Mouse (Mus musculus) liver, embryonic 16.5 days (tissue): ENCODE measurements around the gene Ubqln4. TPM values are rescaled to one million over a fixed set of nuclear protein-coding genes. Genes with fewer than 3 reads are reported as not detected.

Experiments used
- ATAC-seq: fragments of 200-750 bp; cut with Nextera tagmentation; 2 replicates; pipeline ENCODE4 v1.8.0; 2017; ENCODE audit warnings: low read depth, mild to moderate bottlenecking, moderate number of reproducible peaks, moderate library complexity
- H3K27ac ChIP-seq: fragments of 300-500 bp; sonication (generic); 2 replicates; pipeline ENCODE4 v1.5.1; 2014; ENCODE audit warnings: mild to moderate bottlenecking, low read length
- H3K27me3 ChIP-seq: fragments of 300-500 bp; sonication (generic); 2 replicates; pipeline ENCODE4 v1.6.1; 2014; ENCODE audit warnings: low read depth, low read length, mixed read lengths; ENCODE audit not compliant: control insufficient read depth, insufficient read depth
- H3K36me3 ChIP-seq: fragments of 300-500 bp; sonication (generic); 2 replicates; pipeline ENCODE4 v1.6.1; 2014; ENCODE audit warnings: mild to moderate bottlenecking; ENCODE audit not compliant: control insufficient read depth, insufficient read depth
- H3K4me1 ChIP-seq: fragments of 300-500 bp; sonication (generic); 2 replicates; pipeline ENCODE4 v1.6.1; 2014; ENCODE audit warnings: low read depth, low read length, mixed read lengths; ENCODE audit not compliant: control insufficient read depth
- H3K4me2 ChIP-seq: fragments of 300-500 bp; sonication (generic); 2 replicates; pipeline ENCODE4 v1.6.1; 2014; ENCODE audit warnings: low read depth, low read length, mixed read lengths
- H3K4me3 ChIP-seq: fragments of 300-500 bp; sonication (generic); 2 replicates; pipeline ENCODE4 v1.5.1; 2014; ENCODE audit warnings: low read depth, mild to moderate bottlenecking, low read length
- H3K9ac ChIP-seq: fragments of 300-500 bp; sonication (generic); 2 replicates; pipeline ENCODE4 v1.6.1; 2014; ENCODE audit warnings: low read depth, low read length
- H3K9me3 ChIP-seq: fragments of 300-500 bp; sonication (generic); replicated peaks from 2 replicates; pipeline ENCODE4 v1.6.1; 2016; ENCODE audit warnings: low read length; ENCODE audit not compliant: control insufficient read depth
- WGBS: fragments of 180-500 bp; shearing (Covaris S2); extraction: QIAGEN DNeasy Blood & Tissue Kit; methylation state at CpG from one replicate; pipeline ENCODE4 v1.1.7; 2014; ENCODE audit not compliant: insufficient replicate concordance; 5-methylcytosine and 5-hydroxymethylcytosine counted together
- polyA plus RNA-seq: library from polyadenylated mRNA; unstranded; fragments of >200 nt; fragmentation: Nextera tagmentation; extraction: Ambion mirVana; gene quantifications from 2 replicates; pipeline ENCODE4 v1.2.1, GENCODE M21; 2015

Ubqln4 gene
- polyA plus RNA-seq, 1 experiment from 2014 or later: 16.4 TPM

- Histone ChIP-seq H3K4me1 (peaks cover 15% of the 10 kb centered on the region; the same call in 1 of the 2 replicates), H3K9ac (no peak overlapping the region), H3K27ac (peak overlapping the region; percentile 79), H3K36me3 (peaks cover 32% of the 10 kb centered on the region), H3K27me3 (no peaks in the 10 kb centered on the region), H3K4me3 (no peak overlapping the region), H3K4me2 (no peak overlapping the region), H3K9me3 (no peaks in the 10 kb centered on the region)
- ATAC-seq: no peak
- 79% methylated on average over 6 of the region's 6 CpGs for WGBS
These were observed 14.3 kb downstream of the Ubqln4 start for GRCm38 (mm10) chr3:88567892-88568291.

- Histone ChIP-seq H3K36me3 (peaks cover 32% of the 10 kb centered on the region), H3K4me3 (no peak overlapping the region), H3K9ac (no peak overlapping the region), H3K9me3 (no peaks in the 10 kb centered on the region), H3K4me2 (no peak overlapping the region), H3K27me3 (no peaks in the 10 kb centered on the region), H3K27ac (peak overlapping the region; percentile 79), H3K4me1 (peaks cover 15% of the 10 kb centered on the region; the same call in 1 of the 2 replicates)
- 74% methylated on average over 2 of the region's 2 CpGs for WGBS
- ATAC-seq: peak; percentile 55
These were observed 15.1 kb downstream of the Ubqln4 start for GRCm38 (mm10) chr3:88568615-88569014.

GRCm38 (mm10) chr3:88569093-88569492 is 15.5 kb downstream of the Ubqln4 start:
- no peaks in the 10 kb centered on the region for H3K9me3 ChIP-seq
- no peak overlapping the region for H3K9ac ChIP-seq
- no peak overlapping the region for H3K4me3 ChIP-seq
- H3K27ac ChIP-seq: peak overlapping the region; percentile 79
- WGBS: 51% methylated on average over 2 of the region's 2 CpGs
- H3K36me3 ChIP-seq: peaks cover 29% of the 10 kb centered on the region
- ATAC-seq: peak; percentile 76
- peaks cover 15% of the 10 kb centered on the region; the same call in 1 of the 2 replicates for H3K4me1 ChIP-seq
- H3K27me3 ChIP-seq: no peaks in the 10 kb centered on the region
- no peak overlapping the region for H3K4me2 ChIP-seq

GRCm38 (mm10) chr3:88569694-88570093 is 16.1 kb downstream of the Ubqln4 start:
- Histone ChIP-seq H3K9me3 (no peaks in the 10 kb centered on the region), H3K4me3 (no peak overlapping the region), H3K36me3 (peaks cover 27% of the 10 kb centered on the region), H3K27me3 (no peaks in the 10 kb centered on the region), H3K4me1 (peaks cover 15% of the 10 kb centered on the region; the same call in 1 of the 2 replicates), H3K4me2 (no peak overlapping the region), H3K27ac (peak overlapping the region; percentile 64; the same call in 1 of the 2 replicates), H3K9ac (no peak overlapping the region)
- ATAC-seq: no peak
- 82% methylated on average over 5 of the region's 5 CpGs for WGBS

GRCm38 (mm10) chr3:88570341-88570740 is 16.8 kb downstream of the Ubqln4 start:
- no peak overlapping the region for H3K4me3 ChIP-seq
- H3K27ac ChIP-seq: no peak overlapping the region
- no peak overlapping the region for H3K4me2 ChIP-seq
- H3K36me3 ChIP-seq: peaks cover 26% of the 10 kb centered on the region
- H3K27me3 ChIP-seq: no peaks in the 10 kb centered on the region
- no peak for ATAC-seq
- no peak overlapping the region for H3K9ac ChIP-seq
- H3K4me1 ChIP-seq: peaks cover 15% of the 10 kb centered on the region; the same call in 1 of the 2 replicates
- H3K9me3 ChIP-seq: no peaks in the 10 kb centered on the region
- WGBS: 85% methylated on average over 10 of the region's 10 CpGs

GRCm38 (mm10) chr3:88571856-88572255 is 18.3 kb downstream of the Ubqln4 start:
- no peak for ATAC-seq
- peaks cover 22% of the 10 kb centered on the region for H3K36me3 ChIP-seq
- H3K27me3 ChIP-seq: no peaks in the 10 kb centered on the region
- no peak overlapping the region for H3K4me2 ChIP-seq
- 63% methylated on average over 1 of the region's 1 CpGs for WGBS
- H3K4me3 ChIP-seq: no peak overlapping the region
- H3K4me1 ChIP-seq: peaks cover 15% of the 10 kb centered on the region; the same call in 1 of the 2 replicates
- no peaks in the 10 kb centered on the region for H3K9me3 ChIP-seq
- no peak overlapping the region for H3K9ac ChIP-seq
- H3K27ac ChIP-seq: no peak overlapping the region

GRCm38 (mm10) chr3:88572835-88573234 is 19.3 kb downstream of the Ubqln4 start:
- Histone ChIP-seq H3K9me3 (no peaks in the 10 kb centered on the region), H3K27me3 (no peaks in the 10 kb centered on the region), H3K4me3 (no peak overlapping the region), H3K27ac (no peak overlapping the region), H3K36me3 (peaks cover 16% of the 10 kb centered on the region), H3K4me1 (peaks cover 11% of the 10 kb centered on the region; the same call in 1 of the 2 replicates), H3K9ac (no peak overlapping the region), H3K4me2 (no peak overlapping the region)
- WGBS: 75% methylated on average over 2 of the region's 2 CpGs
- no peak for ATAC-seq

- Histone ChIP-seq H3K4me2 (no peak overlapping the region), H3K27ac (no peak overlapping the region), H3K4me1 (peaks cover 7% of the 10 kb centered on the region), H3K4me3 (no peak overlapping the region), H3K36me3 (peaks cover 7% of the 10 kb centered on the region), H3K9me3 (no peaks in the 10 kb centered on the region), H3K27me3 (no peaks in the 10 kb centered on the region), H3K9ac (no peak overlapping the region)
- 69% methylated on average over 2 of the region's 2 CpGs for WGBS
- no peak for ATAC-seq
These were observed 20.3 kb downstream of the Ubqln4 start for GRCm38 (mm10) chr3:88573810-88574209.

- Histone ChIP-seq H3K4me3 (no peak within 1 kb of the TSS), H3K4me2 (no peak within 1 kb of the TSS), H3K27me3 (no peaks in the 10 kb centered on the region), H3K9ac (no peak within 1 kb of the TSS), H3K9me3 (no peaks in the 10 kb centered on the region), H3K4me1 (peaks cover 10% of the 10 kb centered on the region), H3K36me3 (no peaks in the 10 kb centered on the region), H3K27ac (no peak within 1 kb of the TSS)
- 68% methylated on average over 3 of the region's 3 CpGs for WGBS
- no peak for ATAC-seq
These were observed 22.0 kb downstream of the Ubqln4 start, which contains the start of gene Ssr2 for GRCm38 (mm10) chr3:88575540-88575939. Gene Ssr2, plus strand, starts transcription at chr3:88575876.
